Mouse (Mus musculus): ENCODE results near the gene Padi6.

Gene Padi6

GRCm38 (mm10) chr4:140753366-140753765 is 10.9 kb upstream of the Padi6 start:
- DNase-seq (ENCODE audit: low read depth in 1 of 2, low spot score in 2 of 2): no peak

- DNase-seq (ENCODE audit: low read depth in 1 of 2, low spot score in 2 of 2): no peak
Measured at GRCm38 (mm10) chr4:140750328-140750727, 7.9 kb upstream of the Padi6 start.

GRCm38 (mm10) chr4:140747978-140748377 is 5.5 kb upstream of the Padi6 start:
- no peak for DNase-seq (ENCODE audit: low read depth in 1 of 2, low spot score in 2 of 2)

GRCm38 (mm10) chr4:140744654-140745053 is 2.2 kb upstream of the Padi6 start:
- no peak for DNase-seq (ENCODE audit: low read depth in 1 of 2, low spot score in 2 of 2)

GRCm38 (mm10) chr4:140743086-140743485 is 643 bp upstream of the Padi6 start:
- no peak for DNase-seq (ENCODE audit: low read depth in 1 of 2, low spot score in 2 of 2)

GRCm38 (mm10) chr4:140741401-140741800 is 1.0 kb downstream of the Padi6 start:
- DNase-seq (ENCODE audit: low read depth in 1 of 2, low spot score in 2 of 2): no peak

GRCm38 (mm10) chr4:140740655-140741054 is 1.8 kb downstream of the Padi6 start:
- DNase-seq (ENCODE audit: low read depth in 1 of 2, low spot score in 2 of 2): no peak

GRCm38 (mm10) chr4:140732871-140733270 is 9.6 kb downstream of the Padi6 start:
- no peak for DNase-seq (ENCODE audit: low read depth in 1 of 2, low spot score in 2 of 2)

- DNase-seq (ENCODE audit: low read depth in 1 of 2, low spot score in 2 of 2): no peak
Measured at GRCm38 (mm10) chr4:140731654-140732053, 10.8 kb downstream of the Padi6 start.

GRCm38 (mm10) chr4:140726907-140727306 is 15.5 kb downstream of the Padi6 start:
- DNase-seq (ENCODE audit: low read depth in 1 of 2, low spot score in 2 of 2): no peak

- DNase-seq (ENCODE audit: low read depth in 1 of 2, low spot score in 2 of 2): no peak
Measured at GRCm38 (mm10) chr4:140724739-140725138, 17.7 kb downstream of the Padi6 start.

- no peak for DNase-seq (ENCODE audit: low read depth in 1 of 2, low spot score in 2 of 2)
Measured at GRCm38 (mm10) chr4:140723801-140724200, 18.6 kb downstream of the Padi6 start.

GRCm38 (mm10) chr4:140723192-140723591 is 19.3 kb downstream of the Padi6 start:
- DNase-seq (ENCODE audit: low read depth in 1 of 2, low spot score in 2 of 2): no peak

- DNase-seq (ENCODE audit: low read depth in 1 of 2, low spot score in 2 of 2): no peak
Measured at GRCm38 (mm10) chr4:140722710-140723109, 19.7 kb downstream of the Padi6 start.

GRCm38 (mm10) chr4:140721968-140722490 is 20.4 kb downstream of the Padi6 start:
- DNase-seq (ENCODE audit: low read depth in 1 of 2, low spot score in 2 of 2): no peak

GRCm38 (mm10) chr4:140720091-140720490 is 22.4 kb downstream of the Padi6 start:
- no peak for DNase-seq (ENCODE audit: low read depth in 1 of 2, low spot score in 2 of 2)

GRCm38 (mm10) chr4:140718436-140718835 is 24.0 kb downstream of the Padi6 start:
- no peak for DNase-seq (ENCODE audit: low read depth in 1 of 2, low spot score in 2 of 2)

- DNase-seq (ENCODE audit: low read depth in 1 of 2, low spot score in 2 of 2): no peak
Measured at GRCm38 (mm10) chr4:140716994-140717393, 25.4 kb downstream of the Padi6 start.

GRCm38 (mm10) chr4:140714586-140714985 is 27.9 kb downstream of the Padi6 start:
- no peak for DNase-seq (ENCODE audit: low read depth in 1 of 2, low spot score in 2 of 2)

- peak; percentile 57 to 78 for DNase-seq (ENCODE audit: low read depth in 1 of 2, low spot score in 2 of 2)
Measured at GRCm38 (mm10) chr4:140713480-140714365, 28.7 kb downstream of the Padi6 start.

- DNase-seq (ENCODE audit: low read depth in 1 of 2, low spot score in 2 of 2): no peak
Measured at GRCm38 (mm10) chr4:140711360-140711759, 31.1 kb downstream of the Padi6 start.

- no peak for DNase-seq (ENCODE audit: low read depth in 1 of 2, low spot score in 2 of 2)
Measured at GRCm38 (mm10) chr4:140710781-140711180, 31.7 kb downstream of the Padi6 start.

- no peak for DNase-seq (ENCODE audit: low read depth in 1 of 2, low spot score in 2 of 2)
Measured at GRCm38 (mm10) chr4:140709617-140710016, 32.8 kb downstream of the Padi6 start.

Measured in monocyte, adult 2 months (primary cell).